Mouse (Mus musculus): ENCODE data around the gene 1700129C05Rik. TPM values are rescaled to one million over a fixed set of nuclear protein-coding genes. Genes with fewer than 3 reads are reported as not detected.

1700129C05Rik gene
- polyA plus RNA-seq (2017; shearing (Covaris generic)), result not detected

GRCm38 (mm10) chr14:59142793-59143192 lies at the start of gene 1700129C05Rik:
Gene 1700129C05Rik, minus strand, starts transcription at chr14:59142893.

GRCm38 (mm10) chr14:59178649-59179048 lies 36.0 kb upstream of the 1700129C05Rik start, which contains the start of gene Gm5142:
Gene Gm5142, minus strand, starts transcription at chr14:59178749.

Other genes starting within 250 kb of the 1700129C05Rik start
- gene Gm5142, start 35.9 kb upstream of the 1700129C05Rik start, polyA plus RNA-seq (2017; shearing (Covaris generic)), result not detected
- gene Rcbtb1, start 58.3 kb upstream of the 1700129C05Rik start, polyA plus RNA-seq (2017; shearing (Covaris generic)), result 26.2 TPM
- 11.1 TPM for gene Gm6904, start 117.3 kb upstream of the 1700129C05Rik start, polyA plus RNA-seq (2017; shearing (Covaris generic))
- gene Phf11a, start 154.6 kb upstream of the 1700129C05Rik start, polyA plus RNA-seq (2017; shearing (Covaris generic)), result 39.7 TPM
- gene Phf11b, start 198.5 kb upstream of the 1700129C05Rik start, polyA plus RNA-seq (2017; shearing (Covaris generic)), result 196 TPM
- gene Phf11d, start 222.6 kb upstream of the 1700129C05Rik start, polyA plus RNA-seq (2017; shearing (Covaris generic)), result 15.3 TPM